Mouse (Mus musculus) intestine, embryonic 16.5 days (tissue): ENCODE results near the gene Prnp. TPM values are rescaled to one million over a fixed set of nuclear protein-coding genes. Genes with fewer than 3 reads are reported as not detected.

Experiments used
- ATAC-seq: fragments of 200-750 bp; cut with Nextera tagmentation; 2 replicates; pipeline ENCODE4 v1.8.0; 2017; ENCODE audit warnings: moderate TSS enrichment, moderate library complexity
- H3K27ac ChIP-seq: fragments of 300-500 bp; sonication (generic); 2 replicates; pipeline ENCODE4 v1.5.1; 2014; ENCODE audit warnings: mild to moderate bottlenecking, low read length
- H3K27me3 ChIP-seq: fragments of 300-500 bp; sonication (generic); replicated peaks from 2 replicates; pipeline ENCODE4 v1.6.1; 2014; ENCODE audit warnings: low read length, control low read depth, mixed read lengths; ENCODE audit not compliant: control insufficient read depth, insufficient read depth
- H3K36me3 ChIP-seq: fragments of 300-500 bp; sonication (generic); 2 replicates; pipeline ENCODE4 v1.6.1; 2014; ENCODE audit warnings: low read length, control low read depth; ENCODE audit not compliant: control insufficient read depth, insufficient read depth
- H3K4me1 ChIP-seq: fragments of 300-500 bp; sonication (generic); 2 replicates; pipeline ENCODE4 v1.6.1; 2014; ENCODE audit warnings: low read length, control low read depth, mixed read lengths; ENCODE audit not compliant: control insufficient read depth, insufficient read depth
- H3K4me2 ChIP-seq: fragments of 300-500 bp; sonication (generic); 2 replicates; pipeline ENCODE4 v1.6.1; 2014; ENCODE audit warnings: low read depth, low read length, control low read depth
- H3K4me3 ChIP-seq: fragments of 300-500 bp; sonication (generic); 2 replicates; pipeline ENCODE4 v1.5.1; 2014; ENCODE audit warnings: mild to moderate bottlenecking, low read length
- H3K9ac ChIP-seq: fragments of 300-500 bp; sonication (generic); 2 replicates; pipeline ENCODE4 v1.6.1; 2014; ENCODE audit warnings: low read depth, low read length
- H3K9me3 ChIP-seq: fragments of 300-500 bp; sonication (generic); 2 replicates; pipeline ENCODE4 v1.6.1; 2016; ENCODE audit warnings: low read length, control low read depth; ENCODE audit not compliant: control insufficient read depth
- WGBS: fragments of 180-500 bp; shearing (Covaris S2); extraction: QIAGEN DNeasy Blood & Tissue Kit; methylation state at CpG from one replicate; pipeline ENCODE4 v1.1.7; 2014; 5-methylcytosine and 5-hydroxymethylcytosine counted together
- polyA plus RNA-seq: library from polyadenylated mRNA; unstranded; fragments of >200 nt; fragmentation: Nextera tagmentation; extraction: Ambion mirVana; gene quantifications from 2 replicates; pipeline ENCODE4 v1.2.1, GENCODE M21; 2015

Gene Prnp
- 49.5 and 50.7 TPM in 2 replicates for polyA plus RNA-seq

DNA sequence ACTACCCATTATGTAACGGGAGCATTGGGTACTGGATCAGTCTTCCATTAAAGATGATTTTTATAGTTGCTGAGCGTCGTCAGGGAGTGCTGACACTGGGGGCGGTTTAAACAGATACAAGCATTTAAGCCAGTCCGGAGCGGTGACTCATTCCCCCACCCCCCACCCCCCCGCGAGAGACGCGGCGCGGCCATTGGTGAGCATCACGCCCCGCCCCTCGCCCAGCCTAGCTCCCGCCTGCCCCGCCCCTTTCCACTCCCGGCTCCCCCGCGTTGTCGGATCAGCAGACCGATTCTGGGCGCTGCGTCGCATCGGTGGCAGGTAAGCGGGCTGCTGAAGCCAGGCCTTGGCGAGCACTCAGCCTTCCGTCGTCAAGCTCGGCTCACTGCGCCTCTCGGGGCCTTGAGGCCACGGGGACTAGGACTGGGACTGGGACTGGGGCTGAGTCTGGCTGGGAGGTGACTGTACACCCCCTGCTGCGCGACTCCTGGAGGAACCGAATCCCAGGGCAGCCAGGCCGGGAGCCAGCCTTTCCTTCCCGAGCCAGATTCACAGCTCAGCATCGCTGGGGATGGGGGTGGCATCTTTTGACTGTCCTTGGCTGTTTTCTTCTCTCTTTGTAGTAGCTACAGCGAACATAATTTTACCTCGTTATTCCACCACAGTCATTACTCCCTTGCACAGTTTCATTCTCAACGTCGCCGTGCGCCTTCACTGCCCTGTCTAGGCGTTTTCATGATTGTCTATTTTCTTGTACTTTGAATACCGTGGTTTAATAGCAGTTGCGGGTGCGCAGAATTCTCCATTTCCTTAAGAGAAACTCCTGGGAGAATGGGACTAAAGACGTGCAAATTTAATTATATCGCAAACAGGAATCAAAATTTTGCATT is at the start of gene Prnp, which contains the start of gene Prn:
Gene Prnp, plus strand, starts transcription at position 246 of the 890 bp plus-strand sequence.
Gene Prn, plus strand, starts transcription at position 275 of the 890 bp plus-strand sequence.
- peak within 1 kb of the TSS; percentile 80 for H3K4me3 ChIP-seq
- H3K4me2 ChIP-seq, result peak within 1 kb of the TSS; percentile 79
- H3K27ac ChIP-seq, result peak within 1 kb of the TSS; percentile 77
- H3K27me3 ChIP-seq, result no peaks in the 10 kb centered on the region
- ATAC-seq, result peak; percentile 97
- H3K9me3 ChIP-seq, result no peaks in the 10 kb centered on the region
- WGBS, result 5% methylated on average over 51 of the region's 52 CpGs
- peak within 1 kb of the TSS; percentile 80 for H3K9ac ChIP-seq
- no peaks in the 10 kb centered on the region for H3K4me1 ChIP-seq
- H3K36me3 ChIP-seq, result no peaks in the 10 kb centered on the region

GRCm38 (mm10) chr2:131862617-131863275 is 47.0 kb upstream of the Prnp start:
- H3K9me3 ChIP-seq, result no peaks in the 10 kb centered on the region
- H3K4me2 ChIP-seq, result no peak overlapping the region
- no peaks in the 10 kb centered on the region for H3K4me1 ChIP-seq
- H3K36me3 ChIP-seq, result no peaks in the 10 kb centered on the region
- H3K9ac ChIP-seq, result no peak overlapping the region
- ATAC-seq, result no peak
- H3K27me3 ChIP-seq, result no peaks in the 10 kb centered on the region
- H3K4me3 ChIP-seq, result no peak overlapping the region
- no peak overlapping the region for H3K27ac ChIP-seq
- 50% methylated on average over 3 of the region's 3 CpGs for WGBS

DNA sequence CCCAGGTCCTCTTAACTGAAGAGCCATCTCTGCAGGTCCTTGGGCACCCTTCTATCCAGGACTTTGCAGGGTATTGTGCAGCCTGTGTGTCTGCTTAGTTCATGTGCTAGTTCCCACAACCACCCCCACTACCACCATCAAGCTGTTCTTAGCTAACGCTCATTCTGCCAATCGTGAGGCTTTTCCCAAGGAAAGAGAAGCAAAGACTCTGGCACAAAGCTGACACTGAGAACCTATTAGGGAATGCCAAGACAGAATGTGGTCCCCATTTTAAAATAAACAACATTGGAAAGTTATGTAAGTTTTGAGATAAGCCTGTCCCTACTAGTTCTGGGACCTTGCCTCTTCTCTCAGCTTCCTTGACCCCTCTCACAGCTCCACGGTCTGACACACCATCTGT is 46.3 kb upstream of the Prnp start:
- H3K27ac ChIP-seq, result no peak overlapping the region
- no peaks in the 10 kb centered on the region for H3K36me3 ChIP-seq
- ATAC-seq, result no peak
- H3K27me3 ChIP-seq, result no peaks in the 10 kb centered on the region
- no peak overlapping the region for H3K4me2 ChIP-seq
- 64% methylated on average over 3 of the region's 3 CpGs for WGBS
- no peak overlapping the region for H3K4me3 ChIP-seq
- no peaks in the 10 kb centered on the region for H3K9me3 ChIP-seq
- H3K9ac ChIP-seq, result no peak overlapping the region
- H3K4me1 ChIP-seq, result no peaks in the 10 kb centered on the region

DNA sequence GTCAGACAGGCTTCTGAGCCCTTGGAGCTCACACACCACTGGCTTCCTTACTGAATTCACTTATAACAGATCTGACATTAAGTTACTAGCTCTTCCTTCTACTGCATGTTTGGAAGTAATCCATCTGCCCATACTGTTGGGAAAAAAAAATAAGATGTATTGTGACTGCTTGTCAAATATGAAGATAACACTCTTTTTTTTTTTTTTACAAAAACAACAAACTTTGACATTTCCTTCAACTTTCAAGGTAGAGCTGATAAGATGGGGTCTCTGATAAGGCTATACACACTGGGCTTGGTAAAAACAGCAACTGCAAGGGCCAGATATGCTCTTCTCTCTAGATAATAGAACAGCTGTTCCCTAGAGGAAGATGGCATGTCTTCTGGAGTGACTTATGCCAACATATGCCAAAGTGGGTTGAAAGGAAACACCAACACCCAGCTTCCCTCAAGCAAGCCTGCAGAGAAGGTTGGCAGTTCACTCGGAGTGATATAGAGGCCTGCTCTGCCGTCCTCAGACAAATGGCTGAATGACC is 45.4 kb upstream of the Prnp start:
- H3K9ac ChIP-seq, result no peak overlapping the region
- H3K4me1 ChIP-seq, result no peaks in the 10 kb centered on the region
- no peaks in the 10 kb centered on the region for H3K9me3 ChIP-seq
- no peaks in the 10 kb centered on the region for H3K36me3 ChIP-seq
- no peaks in the 10 kb centered on the region for H3K27me3 ChIP-seq
- no peak overlapping the region for H3K4me2 ChIP-seq
- WGBS, result 91% methylated on average over 2 of the region's 2 CpGs
- ATAC-seq, result no peak
- no peak overlapping the region for H3K27ac ChIP-seq
- no peak overlapping the region for H3K4me3 ChIP-seq

GRCm38 (mm10) chr2:131866676-131867075 is 43.1 kb upstream of the Prnp start:
- Histone ChIP-seq H3K9me3 (no peaks in the 10 kb centered on the region), H3K27me3 (no peaks in the 10 kb centered on the region), H3K4me3 (no peak overlapping the region), H3K36me3 (no peaks in the 10 kb centered on the region), H3K4me2 (no peak overlapping the region), H3K4me1 (no peaks in the 10 kb centered on the region), H3K9ac (no peak overlapping the region), H3K27ac (no peak overlapping the region)
- no peak for ATAC-seq

DNA sequence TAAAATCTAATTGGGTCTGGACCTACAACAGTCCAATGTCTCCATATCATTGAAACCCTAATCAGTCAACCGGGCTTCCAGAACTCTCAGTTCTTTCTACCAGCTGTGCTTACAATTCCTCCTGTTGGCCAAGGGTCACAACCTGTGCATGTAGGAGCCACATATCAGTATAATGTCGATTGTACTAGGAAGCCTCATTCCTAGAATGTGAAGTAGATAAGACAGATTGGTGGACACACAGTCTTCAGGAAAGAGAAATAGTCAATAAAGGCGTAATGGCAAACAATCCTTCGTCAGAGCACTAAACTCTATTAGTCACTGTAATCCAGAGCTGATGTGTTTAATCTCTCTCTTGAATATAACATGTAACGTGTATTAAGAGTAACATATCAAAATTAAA is 40.7 kb upstream of the Prnp start:
- H3K27ac ChIP-seq, result no peak overlapping the region
- no peaks in the 10 kb centered on the region for H3K36me3 ChIP-seq
- no peaks in the 10 kb centered on the region for H3K27me3 ChIP-seq
- no peak overlapping the region for H3K4me2 ChIP-seq
- no peak overlapping the region for H3K9ac ChIP-seq
- 71% methylated on average over 5 of the region's 5 CpGs for WGBS
- H3K4me3 ChIP-seq, result no peak overlapping the region
- H3K4me1 ChIP-seq, result no peaks in the 10 kb centered on the region
- ATAC-seq, result no peak
- no peaks in the 10 kb centered on the region for H3K9me3 ChIP-seq

DNA sequence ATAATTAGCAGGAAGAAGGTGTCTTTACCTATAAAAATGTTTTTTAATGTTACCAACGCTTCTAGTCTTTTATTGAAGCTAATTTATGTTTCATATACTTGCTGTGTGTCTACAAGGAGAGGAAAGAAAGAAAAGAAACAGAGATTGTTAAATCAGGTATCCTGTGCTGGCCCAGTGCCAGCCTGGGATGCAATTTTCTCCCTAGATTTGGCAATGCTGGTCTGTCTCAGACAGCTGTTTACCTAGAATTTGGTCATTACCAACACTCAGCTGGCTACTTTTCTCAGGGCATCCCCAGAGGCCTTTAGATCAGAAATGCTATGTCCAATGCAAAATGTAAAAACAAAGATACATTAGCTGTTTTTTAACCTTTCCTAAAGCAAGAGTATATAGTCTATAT is 36.4 kb upstream of the Prnp start:
- no peak overlapping the region for H3K27ac ChIP-seq
- no peaks in the 10 kb centered on the region for H3K36me3 ChIP-seq
- no peaks in the 10 kb centered on the region for H3K27me3 ChIP-seq
- no peak for ATAC-seq
- H3K9me3 ChIP-seq, result no peaks in the 10 kb centered on the region
- no peak overlapping the region for H3K4me2 ChIP-seq
- WGBS, result 69% methylated on average over 1 of the region's 1 CpGs
- no peaks in the 10 kb centered on the region for H3K4me1 ChIP-seq
- no peak overlapping the region for H3K4me3 ChIP-seq
- no peak overlapping the region for H3K9ac ChIP-seq

DNA sequence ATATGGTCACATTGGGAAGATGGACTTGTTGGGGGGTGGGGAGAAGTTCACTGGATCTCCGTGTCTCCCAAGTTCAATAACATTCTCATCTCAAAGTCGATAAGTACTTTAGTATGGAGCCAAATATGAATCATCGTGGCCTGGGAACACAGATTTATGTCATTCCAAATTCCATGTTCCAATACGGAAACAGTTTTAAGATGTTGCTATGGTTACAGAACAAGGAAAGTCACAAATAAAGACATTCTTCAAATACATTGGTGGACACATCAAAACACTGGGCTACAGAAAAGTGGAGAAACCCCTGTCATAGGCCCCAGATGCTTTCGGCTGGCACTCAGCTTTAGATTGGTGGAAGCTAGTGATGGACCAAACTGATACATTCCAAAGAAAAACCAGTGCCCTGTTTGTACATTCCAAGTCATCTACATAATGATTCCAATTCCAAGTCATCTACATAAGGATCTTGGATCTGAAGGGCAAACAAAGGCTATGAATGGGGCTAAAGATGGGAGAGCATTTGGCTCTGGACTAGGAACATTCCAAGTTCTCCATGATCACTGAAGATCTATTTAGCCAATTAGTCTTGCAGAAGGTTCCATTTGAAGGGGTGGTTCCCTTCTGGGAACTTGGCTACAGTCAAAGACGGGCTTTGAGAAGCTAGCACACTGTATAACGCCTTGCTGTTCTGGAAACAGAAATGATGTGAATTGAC is 33.0 kb upstream of the Prnp start:
- WGBS, result 83% methylated on average over 7 of the region's 7 CpGs
- Histone ChIP-seq H3K4me1 (no peaks in the 10 kb centered on the region), H3K9ac (no peak overlapping the region), H3K36me3 (no peaks in the 10 kb centered on the region), H3K4me2 (no peak overlapping the region), H3K4me3 (no peak overlapping the region), H3K27me3 (no peaks in the 10 kb centered on the region), H3K9me3 (no peaks in the 10 kb centered on the region), H3K27ac (no peak overlapping the region)
- ATAC-seq, result no peak

- H3K9me3 ChIP-seq, result no peaks in the 10 kb centered on the region
- H3K36me3 ChIP-seq, result no peaks in the 10 kb centered on the region
- no peak overlapping the region for H3K4me3 ChIP-seq
- H3K27ac ChIP-seq, result no peak overlapping the region
- no peaks in the 10 kb centered on the region for H3K27me3 ChIP-seq
- H3K9ac ChIP-seq, result no peak overlapping the region
- H3K4me1 ChIP-seq, result no peaks in the 10 kb centered on the region
- no peak overlapping the region for H3K4me2 ChIP-seq
- no peak for ATAC-seq
- WGBS, result 51% methylated on average over 4 of the region's 4 CpGs
These were observed 28.0 kb upstream of the Prnp start for GRCm38 (mm10) chr2:131881766-131882165.
